Mouse (Mus musculus) heart, embryonic 15.5 days (tissue): ENCODE data around the gene Reep3. TPM values are rescaled to one million over a fixed set of nuclear protein-coding genes. Genes with fewer than 3 reads are reported as not detected.
A peak's percentile ranks its signal among the peaks of the same experiment; 100 is the strongest.
"Not testable (repeated sequence)": the region's sequence is repeated elsewhere in the genome, so short reads cannot be mapped to it uniquely, and the experiment has no call there.

Experiments
- ATAC-seq: fragments of 200-750 bp; cut with Nextera tagmentation; replicated peaks from 2 replicates; pipeline ENCODE4 v1.8.0; 2017; ENCODE audit warnings: low read depth, moderate TSS enrichment; ENCODE audit not compliant: insufficient number of reproducible peaks, insufficient read depth, low FRiP score
- H3K27ac ChIP-seq: fragments of 300-500 bp; sonication (generic); 2 replicates; pipeline ENCODE4 v1.5.1; 2015; ENCODE audit warnings: mild to moderate bottlenecking, inconsistent platforms
- H3K27me3 ChIP-seq: fragments of 300-500 bp; sonication (generic); 2 replicates; pipeline ENCODE4 v1.6.1; 2015; ENCODE audit warnings: inconsistent platforms
- H3K36me3 ChIP-seq: fragments of 300-500 bp; sonication (generic); 2 replicates; pipeline ENCODE4 v1.6.1; 2015; ENCODE audit warnings: mild to moderate bottlenecking, inconsistent platforms
- H3K4me1 ChIP-seq: fragments of 300-500 bp; sonication (generic); replicated peaks from 2 replicates; pipeline ENCODE4 v1.6.1; 2015; ENCODE audit warnings: inconsistent platforms
- H3K4me2 ChIP-seq: fragments of 300-500 bp; sonication (generic); 2 replicates; pipeline ENCODE4 v1.6.1; 2015; ENCODE audit warnings: inconsistent platforms, mild to moderate bottlenecking, moderate library complexity
- H3K4me3 ChIP-seq: fragments of 300-500 bp; sonication (generic); 2 replicates; pipeline ENCODE4 v1.5.1; 2015; ENCODE audit warnings: mild to moderate bottlenecking, inconsistent platforms
- H3K9ac ChIP-seq: fragments of 300-500 bp; sonication (generic); 2 replicates; pipeline ENCODE4 v1.6.1; 2015; ENCODE audit warnings: mild to moderate bottlenecking, inconsistent platforms
- H3K9me3 ChIP-seq: fragments of 300-500 bp; sonication (generic); replicated peaks from 2 replicates; pipeline ENCODE4 v1.6.1; 2016; ENCODE audit warnings: inconsistent platforms
- WGBS: fragments of 180-500 bp; shearing (Covaris S2); methylation state at CpG from one replicate; pipeline ENCODE4 v1.1.7; 2015; ENCODE audit warnings: mixed read lengths; 5-methylcytosine and 5-hydroxymethylcytosine counted together
- polyA plus RNA-seq: library from polyadenylated mRNA; unstranded; fragments of >200 nt; fragmentation: Nextera tagmentation; extraction: Ambion mirVana; gene quantifications from 2 replicates; pipeline ENCODE4 v1.2.1, GENCODE M21; 2015

Reep3 gene
- polyA plus RNA-seq, 1 experiment from 2014 or later, result 31.5 TPM

DNA sequence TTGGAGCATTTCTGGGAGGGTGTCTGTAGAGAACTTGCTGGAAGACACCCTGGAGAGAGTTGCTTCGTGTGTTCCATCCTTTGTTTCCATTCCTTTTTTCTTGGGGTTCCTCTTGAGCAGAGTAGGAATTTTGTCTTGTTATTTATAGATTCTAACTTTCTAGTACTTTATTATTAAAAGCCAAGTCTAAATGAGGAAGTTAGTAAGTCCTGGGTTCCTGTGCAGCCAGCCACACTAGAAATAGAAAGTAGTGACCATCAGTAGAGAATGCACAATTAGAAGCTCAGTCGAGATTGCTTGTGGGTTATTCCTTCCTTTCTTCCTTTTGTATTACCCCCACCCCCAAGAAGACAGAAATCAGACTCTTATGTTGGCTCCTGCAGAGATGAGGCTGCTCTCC lies 27.0 kb upstream of the Reep3 start:
- H3K27ac ChIP-seq, result peak overlapping the region; percentile 83
- peak overlapping the region; percentile 42 for H3K4me2 ChIP-seq
- H3K4me3 ChIP-seq, result no peak overlapping the region
- no peaks in the 10 kb centered on the region for H3K36me3 ChIP-seq
- no peaks in the 10 kb centered on the region for H3K9me3 ChIP-seq
- no peaks in the 10 kb centered on the region for H3K27me3 ChIP-seq
- WGBS, result 33% methylated on average over 2 of the region's 2 CpGs
- no peak overlapping the region for H3K9ac ChIP-seq
- ATAC-seq, result no peak
- peaks cover 52% of the 10 kb centered on the region for H3K4me1 ChIP-seq

DNA sequence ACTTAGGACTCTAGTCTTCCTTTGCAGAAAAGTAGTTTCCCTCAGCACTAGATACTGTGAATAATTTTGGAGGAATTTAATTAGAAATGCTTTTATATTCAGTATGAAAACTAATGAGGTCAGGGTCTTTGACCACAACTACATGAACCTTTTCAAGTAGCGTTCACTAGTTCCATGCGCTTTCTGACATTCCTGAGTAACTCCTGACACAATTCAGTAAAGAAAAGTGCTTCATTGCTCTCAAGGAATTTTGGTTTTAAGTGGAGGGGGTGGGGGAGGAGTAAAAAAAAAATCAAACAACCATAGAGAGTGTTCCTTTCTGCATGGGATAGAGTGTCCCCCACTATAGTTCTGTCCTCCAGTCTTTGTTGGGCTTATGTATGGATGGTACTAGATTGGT lies 23.9 kb upstream of the Reep3 start:
- Histone ChIP-seq H3K4me1 (peaks cover 57% of the 10 kb centered on the region), H3K4me3 (no peak overlapping the region)

DNA sequence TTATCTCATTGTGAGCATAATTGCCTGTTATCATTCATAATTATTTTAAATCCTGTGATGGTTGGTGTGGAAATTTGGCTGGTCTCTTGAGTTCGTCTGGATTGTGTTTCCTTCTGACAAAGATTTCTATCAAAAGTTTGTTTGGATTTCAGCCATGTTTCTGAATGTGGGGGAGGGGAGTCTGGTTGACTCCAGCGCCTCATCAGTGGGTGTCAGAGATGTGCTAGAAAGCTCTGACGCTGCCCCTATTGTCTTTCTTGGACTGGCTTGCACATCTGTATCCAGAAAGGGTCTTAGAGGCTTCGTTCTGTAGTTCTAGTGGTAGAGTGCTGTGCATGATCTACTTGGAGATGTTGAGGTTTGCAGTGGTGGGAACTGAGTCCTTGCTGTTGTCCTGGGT lies 23.4 kb upstream of the Reep3 start:
- no peaks in the 10 kb centered on the region for H3K36me3 ChIP-seq
- no peaks in the 10 kb centered on the region for H3K9me3 ChIP-seq
- no peak overlapping the region for H3K9ac ChIP-seq
- H3K4me2 ChIP-seq, result no peak overlapping the region
- H3K4me1 ChIP-seq, result peaks cover 57% of the 10 kb centered on the region
- 0 out of 2 replicates have a peak overlapping the region, but pooled peaks have one; percentile 3 for H3K27ac ChIP-seq
- H3K27me3 ChIP-seq, result no peaks in the 10 kb centered on the region
- ATAC-seq, result no peak
- 32% methylated on average over 4 of the region's 4 CpGs for WGBS
- no peak overlapping the region for H3K4me3 ChIP-seq

More for the DNA sequence above, 23.9 kb upstream of the Reep3 start:
- no peak for ATAC-seq
- H3K27ac ChIP-seq, result 0 out of 2 replicates have a peak overlapping the region, but pooled peaks have one; percentile 3
- H3K4me2 ChIP-seq, result no peak overlapping the region
- no peak overlapping the region for H3K9ac ChIP-seq
- H3K36me3 ChIP-seq, result no peaks in the 10 kb centered on the region
- 79% methylated on average over 2 of the region's 2 CpGs for WGBS
- no peaks in the 10 kb centered on the region for H3K9me3 ChIP-seq
- H3K27me3 ChIP-seq, result no peaks in the 10 kb centered on the region

DNA sequence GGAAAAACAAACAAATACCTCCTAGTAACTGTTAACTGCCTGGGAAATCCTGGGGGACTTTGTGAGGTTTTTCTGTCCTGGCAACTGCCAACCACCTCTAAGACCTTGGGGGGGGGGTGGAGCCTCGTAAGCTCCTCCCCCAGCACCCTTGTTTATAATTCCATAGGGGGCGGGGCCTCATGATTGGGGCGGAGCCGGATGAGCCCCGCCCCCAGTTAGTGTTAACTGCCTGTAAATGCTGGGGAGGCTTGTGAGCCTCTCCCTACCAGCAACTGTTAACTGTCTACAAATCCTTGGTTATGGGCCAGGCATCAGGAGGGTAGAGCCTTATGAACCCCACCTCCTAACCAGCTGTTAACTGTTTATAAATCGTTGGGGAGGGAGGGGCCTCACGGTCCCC lies 22.5 kb upstream of the Reep3 start:
- peaks cover 55% of the 10 kb centered on the region for H3K4me1 ChIP-seq

DNA sequence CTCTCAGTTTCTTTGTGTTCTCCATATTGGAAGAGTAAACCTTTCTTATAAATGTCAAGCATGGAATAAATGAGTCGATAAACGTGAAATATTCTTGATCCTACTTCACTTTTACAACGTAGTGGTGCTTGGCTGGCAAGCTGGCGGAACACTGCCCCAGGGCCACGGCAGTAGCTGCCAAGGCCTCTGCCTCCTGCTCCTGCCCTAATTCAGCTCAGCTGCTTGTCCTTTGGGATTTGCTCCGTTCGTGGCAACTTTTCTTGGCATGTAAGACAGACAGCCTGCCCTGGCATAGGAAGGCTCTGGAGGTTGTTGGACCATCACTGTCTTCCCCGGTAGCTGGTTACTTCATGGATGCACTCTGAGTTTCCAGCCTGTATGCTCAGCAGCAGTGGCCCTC lies 19.5 kb upstream of the Reep3 start:
- Histone ChIP-seq H3K27ac (peak overlapping the region; percentile 21; the same call in 1 of the 2 replicates), H3K4me3 (no peak overlapping the region), H3K4me2 (no peak overlapping the region), H3K9ac (no peak overlapping the region), H3K4me1 (peaks cover 54% of the 10 kb centered on the region), H3K9me3 (no peaks in the 10 kb centered on the region), H3K36me3 (no peaks in the 10 kb centered on the region), H3K27me3 (no peaks in the 10 kb centered on the region)
- WGBS, result 55% methylated on average over 8 of the region's 8 CpGs
- no peak for ATAC-seq

More for the DNA sequence above, 22.5 kb upstream of the Reep3 start:
- ATAC-seq, result no peak
- H3K9ac ChIP-seq, result no peak overlapping the region
- H3K9me3 ChIP-seq, result no peaks in the 10 kb centered on the region
- H3K27ac ChIP-seq, result no peak overlapping the region
- no peaks in the 10 kb centered on the region for H3K27me3 ChIP-seq
- no peaks in the 10 kb centered on the region for H3K36me3 ChIP-seq
- no peak overlapping the region for H3K4me2 ChIP-seq
- WGBS, result 57% methylated on average over 7 of the region's 7 CpGs
- no peak overlapping the region for H3K4me3 ChIP-seq

DNA sequence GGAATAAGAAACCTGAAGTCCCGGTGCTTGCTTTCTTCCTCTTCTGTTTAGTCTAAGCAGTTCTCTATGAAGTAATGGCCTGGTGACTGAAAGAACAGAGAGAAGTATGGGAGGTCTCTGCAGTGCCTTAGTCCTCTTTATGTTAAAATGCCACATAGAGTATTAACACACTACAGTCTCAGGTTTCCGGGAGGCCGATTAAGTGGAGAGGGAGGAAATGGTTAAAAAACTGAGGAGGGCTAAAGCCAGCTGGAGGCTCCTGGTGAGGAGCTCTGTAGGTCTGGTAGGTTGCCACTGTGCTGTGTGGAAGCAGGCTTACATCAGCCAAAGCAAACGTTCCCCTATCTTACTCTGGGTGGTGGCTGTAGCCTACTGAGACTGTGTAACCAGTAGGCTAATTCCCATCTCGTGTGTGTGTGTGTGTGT lies 18.9 kb upstream of the Reep3 start:
- Histone ChIP-seq H3K27me3 (no peaks in the 10 kb centered on the region), H3K9me3 (no peaks in the 10 kb centered on the region), H3K36me3 (no peaks in the 10 kb centered on the region), H3K4me3 (no peak overlapping the region), H3K4me1 (peaks cover 60% of the 10 kb centered on the region), H3K27ac (peak overlapping the region; percentile 80), H3K9ac (no peak overlapping the region), H3K4me2 (no peak overlapping the region)
- 20% methylated on average over 5 of the region's 5 CpGs for WGBS
- peak; percentile 73 for ATAC-seq

DNA sequence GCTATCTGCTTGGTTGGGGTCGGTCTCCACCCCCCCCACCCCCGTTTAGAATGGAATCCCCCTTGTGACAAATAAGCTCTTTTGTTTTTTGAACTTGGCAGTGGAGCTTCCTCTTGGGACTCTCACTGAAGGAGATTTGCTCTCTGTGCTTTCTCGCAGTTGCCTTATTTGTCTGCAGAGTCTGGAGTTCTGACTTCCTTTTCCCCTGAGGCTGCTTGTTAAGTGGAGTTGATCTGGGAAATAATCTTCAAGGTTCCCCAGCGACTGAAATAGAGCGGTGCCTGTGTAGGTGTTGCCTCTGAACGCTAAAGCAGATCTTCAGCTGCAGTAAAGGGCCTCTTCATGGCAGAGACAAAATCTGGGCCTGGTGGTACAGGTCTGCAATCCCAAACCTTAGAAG lies 18.4 kb upstream of the Reep3 start:
- WGBS, result 18% methylated on average over 6 of the region's 6 CpGs
- peaks cover 61% of the 10 kb centered on the region for H3K4me1 ChIP-seq
- no peaks in the 10 kb centered on the region for H3K27me3 ChIP-seq
- no peaks in the 10 kb centered on the region for H3K9me3 ChIP-seq
- no peak for ATAC-seq
- H3K4me2 ChIP-seq, result no peak overlapping the region
- H3K4me3 ChIP-seq, result no peak overlapping the region
- peak overlapping the region; percentile 80 for H3K27ac ChIP-seq
- H3K9ac ChIP-seq, result peak overlapping the region; percentile 10; the same call in 1 of the 2 replicates
- H3K36me3 ChIP-seq, result no peaks in the 10 kb centered on the region

DNA sequence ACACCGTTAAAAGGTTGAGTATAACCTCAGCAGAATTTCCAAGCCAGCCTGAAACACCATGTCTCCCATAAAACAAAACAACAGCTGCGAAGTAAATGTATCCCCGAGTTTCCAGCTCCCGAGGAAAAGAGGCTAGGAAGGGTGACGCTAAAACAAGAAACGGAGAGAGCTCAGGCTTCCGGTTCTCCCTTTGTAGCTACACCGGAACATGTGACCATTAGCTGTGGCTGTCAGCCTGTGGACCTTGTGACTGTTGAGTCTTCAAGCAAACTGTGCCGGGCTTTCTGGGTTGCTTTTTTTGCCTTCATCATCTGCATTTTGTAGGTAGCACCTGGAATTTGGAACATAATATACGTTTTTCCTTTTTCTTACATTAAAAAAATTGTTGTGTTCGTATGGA lies 17.1 kb upstream of the Reep3 start:
- Histone ChIP-seq H3K4me2 (no peak overlapping the region), H3K9ac (no peak overlapping the region), H3K4me1 (peaks cover 54% of the 10 kb centered on the region), H3K4me3 (no peak overlapping the region), H3K27ac (no peak overlapping the region), H3K9me3 (no peaks in the 10 kb centered on the region), H3K36me3 (no peaks in the 10 kb centered on the region), H3K27me3 (no peaks in the 10 kb centered on the region)
- WGBS, result 85% methylated on average over 11 of the region's 11 CpGs
- no peak for ATAC-seq

DNA sequence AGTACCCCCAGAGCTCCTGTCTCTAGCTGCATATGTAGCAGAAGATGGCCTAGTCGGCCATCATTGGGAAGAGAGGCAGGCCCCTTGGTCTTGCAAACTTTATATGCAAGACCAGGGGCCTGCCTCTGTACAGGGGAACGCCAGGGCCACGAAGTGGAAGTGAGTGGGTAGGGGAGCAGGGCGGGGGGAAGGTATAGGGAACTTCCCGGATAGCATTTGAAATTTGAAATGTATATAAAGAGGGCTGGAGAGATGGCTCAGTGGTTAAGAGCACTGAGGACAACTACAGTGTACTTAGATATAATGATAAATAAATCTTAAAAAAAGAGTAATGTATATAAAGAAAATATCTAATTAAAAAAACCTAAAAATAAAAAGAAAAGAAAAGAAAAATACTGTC lies 16.2 kb upstream of the Reep3 start:
- not testable (repeated sequence) for H3K27me3 ChIP-seq, H3K36me3 ChIP-seq, H3K4me2 ChIP-seq, H3K9ac ChIP-seq, H3K4me3 ChIP-seq, ATAC-seq, H3K9me3 ChIP-seq, H3K27ac ChIP-seq
- peaks cover 59% of the 10 kb centered on the region for H3K4me1 ChIP-seq
- WGBS, result 77% methylated on average over 5 of the region's 5 CpGs

DNA sequence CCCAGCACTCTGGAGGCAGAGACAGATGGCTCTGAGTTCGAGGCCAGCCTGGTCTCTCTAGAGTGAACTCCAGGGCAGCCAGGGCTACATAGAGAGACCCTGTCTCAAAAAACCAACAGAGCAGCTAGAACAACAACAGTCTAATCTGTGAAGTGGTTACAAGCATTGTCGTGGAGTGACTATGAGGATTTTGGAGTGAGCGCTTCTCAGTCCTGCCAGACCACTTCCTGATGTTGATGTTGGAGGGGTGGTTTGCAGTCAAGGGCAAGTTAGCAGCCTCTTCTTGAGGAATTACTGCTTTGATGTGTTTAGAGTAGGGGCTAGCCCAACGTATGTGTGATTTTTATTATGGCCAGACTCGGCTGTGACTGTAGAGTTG lies 15.0 kb upstream of the Reep3 start:
- ATAC-seq, result no peak
- Histone ChIP-seq H3K4me2 (no peak overlapping the region), H3K4me1 (peaks cover 67% of the 10 kb centered on the region), H3K27ac (no peak overlapping the region), H3K9ac (no peak overlapping the region), H3K27me3 (no peaks in the 10 kb centered on the region), H3K9me3 (no peaks in the 10 kb centered on the region), H3K36me3 (no peaks in the 10 kb centered on the region), H3K4me3 (no peak overlapping the region)
- 57% methylated on average over 5 of the region's 5 CpGs for WGBS

DNA sequence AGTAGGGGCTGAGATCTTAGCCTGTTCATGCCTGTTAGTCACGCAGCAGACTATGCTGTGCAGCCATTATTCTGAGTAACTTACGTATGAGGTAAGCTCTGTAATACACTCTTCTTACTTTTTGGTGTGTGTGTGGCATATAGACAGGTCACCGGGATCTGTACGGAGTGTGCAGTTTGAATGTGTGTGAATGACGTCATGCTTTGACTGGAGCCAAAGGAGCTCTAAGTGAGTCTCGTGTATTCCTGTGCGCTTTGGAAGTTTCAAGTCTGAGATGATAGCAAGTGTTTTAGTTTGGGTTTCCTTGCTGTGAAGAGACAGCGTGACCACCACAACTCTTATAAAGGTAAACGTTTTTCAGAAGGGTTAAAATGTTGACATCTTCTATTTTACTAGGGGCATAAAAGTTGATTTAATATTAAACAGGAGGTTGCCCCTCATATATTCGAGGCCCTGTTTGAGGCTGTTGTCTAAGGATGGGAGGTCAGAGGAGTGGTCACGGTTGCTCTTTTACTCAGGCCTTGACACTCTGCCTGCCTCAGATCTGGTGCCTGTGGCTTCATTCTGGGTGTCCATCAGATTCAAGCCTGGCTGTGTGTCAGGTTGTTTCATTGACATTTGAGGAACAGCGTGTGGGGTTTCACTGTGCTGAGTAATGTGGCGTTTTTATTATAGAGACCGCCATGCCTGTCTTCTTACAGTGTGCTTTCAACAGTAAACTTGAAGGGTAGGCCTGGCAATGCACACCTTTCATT lies 14.5 kb upstream of the Reep3 start:
- Histone ChIP-seq H3K9ac (no peak overlapping the region), H3K27ac (no peak overlapping the region), H3K27me3 (no peaks in the 10 kb centered on the region), H3K4me3 (no peak overlapping the region), H3K9me3 (no peaks in the 10 kb centered on the region), H3K36me3 (no peaks in the 10 kb centered on the region), H3K4me1 (peaks cover 67% of the 10 kb centered on the region), H3K4me2 (no peak overlapping the region)
- no peak for ATAC-seq
- WGBS, result 66% methylated on average over 14 of the region's 14 CpGs

DNA sequence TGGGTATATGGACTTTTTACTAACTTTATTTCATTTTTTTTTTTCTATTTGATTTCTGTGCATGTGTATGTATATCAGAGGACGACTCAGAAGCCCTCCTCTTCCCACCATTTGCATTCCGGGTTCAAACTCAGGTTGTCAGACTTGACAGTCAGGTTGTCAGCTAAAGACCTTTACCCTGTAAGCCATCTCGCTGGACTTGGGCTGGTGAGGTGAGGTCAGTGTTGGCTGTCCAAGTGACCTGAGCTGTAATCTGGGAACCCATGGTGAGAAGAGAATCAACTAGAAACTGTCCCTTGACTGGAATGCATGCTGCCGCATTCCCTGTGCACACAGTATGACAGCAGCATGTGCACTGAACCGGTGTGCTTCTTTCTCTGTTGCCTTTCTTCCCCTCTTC lies 12.9 kb upstream of the Reep3 start:
- Histone ChIP-seq H3K27me3 (no peaks in the 10 kb centered on the region), H3K9me3 (no peaks in the 10 kb centered on the region), H3K4me3 (no peak overlapping the region), H3K9ac (no peak overlapping the region), H3K27ac (no peak overlapping the region), H3K4me2 (no peak overlapping the region), H3K36me3 (no peaks in the 10 kb centered on the region), H3K4me1 (peaks cover 67% of the 10 kb centered on the region)
- 91% methylated on average over 5 of the region's 5 CpGs for WGBS
- no peak for ATAC-seq
